Mouse (Mus musculus): ENCODE results near the gene Akap13.

- TF ChIP-seq CTCF (IDR thresholded peaks at IDR 0.05; ENCODE audit: borderline replicate concordance, insufficient read depth, low read depth, low read length): no peak
- TF ChIP-seq POLR2A (IDR thresholded peaks at IDR 0.05; ENCODE audit: borderline replicate concordance, insufficient read depth, low read length): no peak
Measured at GRCm38 (mm10) chr7:75627831-75628230, 172.5 kb downstream of the Akap13 start.

Data from cerebellum, adult 2 months (tissue).